Mouse (Mus musculus): ENCODE data around the gene Sh3gl1. TPM values are rescaled to one million over a fixed set of nuclear protein-coding genes. Genes with fewer than 3 reads are reported as not detected.

Sh3gl1 gene
- total and polyA plus RNA-seq, 3 experiments = 41.0 to 78.4 TPM; not detected in 1

GRCm38 (mm10) chr17:56051369-56051768, 14.9 kb upstream of the Sh3gl1 start:
- no peak overlapping the region for H3K27ac ChIP-seq (ENCODE audit: control insufficient read depth, low read depth, low read length)
- no peak overlapping the region for H3K4me3 ChIP-seq (ENCODE audit: control insufficient read depth in 1 of 2, insufficient read depth in 1 of 2, low read depth in 2 of 2, low read length in 2 of 2)
- no peaks in the 10 kb centered on the region for H3K27me3 ChIP-seq (ENCODE audit: control insufficient read depth in 1 of 2, insufficient read depth in 2 of 2, low read length in 2 of 2)
- H3K36me3 ChIP-seq (ENCODE audit: control insufficient read depth in 1 of 2, insufficient read depth in 2 of 2, low read length in 2 of 2) = peaks cover 16 to 44% of the 10 kb centered on the region in 2 experiments
- TF ChIP-seq GATA1 (IDR thresholded peaks at IDR 0.05; ENCODE audit: low read depth, low read length) (no peak), CHD1 (IDR thresholded peaks at IDR 0.05; ENCODE audit: low read depth, low read length) (no peak), USF2 (IDR thresholded peaks at IDR 0.05; ENCODE audit: borderline replicate concordance in 1 of 2, insufficient read depth in 1 of 2, low read depth in 1 of 2, low read length in 2 of 2) (no peak)
- H3K4me1 ChIP-seq (ENCODE audit: control insufficient read depth in 1 of 2, insufficient read depth in 2 of 2, low read length in 2 of 2) = peaks cover 6 to 7% of the 10 kb centered on the region in 2 experiments; a peak in 3 of 4 replicates
- no peaks in the 10 kb centered on the region for H3K9me3 ChIP-seq (replicated peaks; ENCODE audit: insufficient read depth, low read length)
- DNase-seq (ENCODE audit: low read depth, low spot score) = no peak
- H3K79me2 ChIP-seq (ENCODE audit: control insufficient read depth, insufficient read depth, low read length, poor library complexity) = peaks cover 51% of the 10 kb centered on the region
- no peak overlapping the region for H3K9ac ChIP-seq (ENCODE audit: control insufficient read depth, low read depth, low read length, poor library complexity, severe bottlenecking)

DNA sequence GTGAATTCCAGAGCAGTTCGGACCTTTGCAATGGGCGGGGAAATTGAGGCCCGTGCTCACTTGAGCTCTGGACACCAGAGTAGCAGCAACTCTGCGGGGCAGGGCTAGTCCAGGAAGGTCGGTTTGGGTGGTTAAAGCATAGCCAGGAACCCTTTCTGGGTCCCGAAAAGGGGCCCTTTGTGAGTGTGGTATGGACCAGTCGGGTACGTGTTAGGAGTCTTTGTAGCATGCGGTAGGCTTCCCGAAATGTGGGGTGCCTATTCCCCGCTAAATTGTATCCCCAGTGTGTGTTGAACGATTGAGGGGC, 4.4 kb upstream of the Sh3gl1 start:
- no peak for DNase-seq (ENCODE audit: low read depth, low spot score)
- Histone ChIP-seq H3K4me3 (ENCODE audit: control insufficient read depth in 1 of 2, insufficient read depth in 1 of 2, low read depth in 2 of 2, low read length in 2 of 2) (peak overlapping the region; percentile 87 to 89), H3K9me3 (replicated peaks; ENCODE audit: insufficient read depth, low read length) (no peaks in the 10 kb centered on the region), H3K4me1 (ENCODE audit: control insufficient read depth in 1 of 2, insufficient read depth in 2 of 2, low read length in 2 of 2) (peaks cover 6 to 24% of the 10 kb centered on the region in 2 experiments), H3K36me3 (ENCODE audit: control insufficient read depth in 1 of 2, insufficient read depth in 2 of 2, low read length in 2 of 2) (peaks cover 13 to 32% of the 10 kb centered on the region in 2 experiments), H3K9ac (ENCODE audit: control insufficient read depth, low read depth, low read length, poor library complexity, severe bottlenecking) (peak overlapping the region; percentile 98), H3K79me2 (ENCODE audit: control insufficient read depth, insufficient read depth, low read length, poor library complexity) (peaks cover 49% of the 10 kb centered on the region), H3K27me3 (ENCODE audit: control insufficient read depth in 1 of 2, insufficient read depth in 2 of 2, low read length in 2 of 2) (no peaks in the 10 kb centered on the region), H3K27ac (ENCODE audit: control insufficient read depth, low read depth, low read length) (peak overlapping the region; percentile 64)
- TF ChIP-seq MXI1 (IDR thresholded peaks at IDR 0.05; ENCODE audit: low read depth, low read length) (peak; percentile 47; the same call in 1 of the 2 replicates), MAX (IDR thresholded peaks at IDR 0.05; ENCODE audit: low read length) (peak; percentile 42; the same call in 1 of the 2 replicates), MAFK (IDR thresholded peaks at IDR 0.05; ENCODE audit: borderline replicate concordance, low read depth, low read length) (no peak)

GRCm38 (mm10) chr17:56040030-56040856, 3.8 kb upstream of the Sh3gl1 start, which contains the start of gene Chaf1a:
TSS of gene Chaf1a (plus strand) at chr17:56040439.
- H3K9me3 ChIP-seq (replicated peaks; ENCODE audit: insufficient read depth, low read length) = no peaks in the 10 kb centered on the region
- peak within 1 kb of the TSS; percentile 87 to 89 for H3K4me3 ChIP-seq (ENCODE audit: control insufficient read depth in 1 of 2, insufficient read depth in 1 of 2, low read depth in 2 of 2, low read length in 2 of 2)
- peak within 1 kb of the TSS; percentile 98 for H3K9ac ChIP-seq (ENCODE audit: control insufficient read depth, low read depth, low read length, poor library complexity, severe bottlenecking)
- H3K79me2 ChIP-seq (ENCODE audit: control insufficient read depth, insufficient read depth, low read length, poor library complexity) = peaks cover 53% of the 10 kb centered on the region
- H3K27ac ChIP-seq (ENCODE audit: control insufficient read depth, low read depth, low read length) = peak within 1 kb of the TSS; percentile 88
- peaks cover 13 to 34% of the 10 kb centered on the region in 2 experiments for H3K36me3 ChIP-seq (ENCODE audit: control insufficient read depth in 1 of 2, insufficient read depth in 2 of 2, low read length in 2 of 2)
- peak; percentile 99 for DNase-seq (ENCODE audit: low read depth, low spot score)
- no peaks in the 10 kb centered on the region for H3K27me3 ChIP-seq (ENCODE audit: control insufficient read depth in 1 of 2, insufficient read depth in 2 of 2, low read length in 2 of 2)
- peaks cover 6 to 24% of the 10 kb centered on the region in 2 experiments for H3K4me1 ChIP-seq (ENCODE audit: control insufficient read depth in 1 of 2, insufficient read depth in 2 of 2, low read length in 2 of 2)
- peak; percentile 69 for TF ChIP-seq ELF1 (IDR thresholded peaks at IDR 0.05; ENCODE audit: low read depth, low read length)
- no peak for TF ChIP-seq BHLHE40 (IDR thresholded peaks at IDR 0.05; ENCODE audit: borderline replicate concordance, low read depth, low read length)
- TF ChIP-seq POLR2AphosphoS5 (IDR thresholded peaks at IDR 0.05; ENCODE audit: borderline replicate concordance, low read depth, low read length) = no peak
- no peak for TF ChIP-seq GABPA (IDR thresholded peaks at IDR 0.05; ENCODE audit: low read depth, low read length)
- TF ChIP-seq SIN3A (IDR thresholded peaks at IDR 0.05; ENCODE audit: low read length) = peak; percentile 72
- no peak for TF ChIP-seq UBTF (IDR thresholded peaks at IDR 0.05; ENCODE audit: borderline replicate concordance, insufficient read depth, low read depth, low read length)
- no peak for TF ChIP-seq MYB (IDR thresholded peaks at IDR 0.05; ENCODE audit: low read depth, low read length)
- peak; percentile 66 for TF ChIP-seq NELFE (IDR thresholded peaks at IDR 0.05; ENCODE audit: low read depth, low read length)
- no peak for TF ChIP-seq SMC3 (IDR thresholded peaks at IDR 0.05; ENCODE audit: low read depth, low read length)
- peak; percentile 86 for TF ChIP-seq GATA1 (IDR thresholded peaks at IDR 0.05; ENCODE audit: low read depth, low read length)
- TF ChIP-seq ZMIZ1 (IDR thresholded peaks at IDR 0.05; ENCODE audit: low read depth, low read length) = peak; percentile 41; the same call in 1 of the 2 replicates
- no peak; the same call in 1 of the 2 replicates for TF ChIP-seq MXI1 (IDR thresholded peaks at IDR 0.05; ENCODE audit: low read depth, low read length)
- TF ChIP-seq MAFK (IDR thresholded peaks at IDR 0.05; ENCODE audit: borderline replicate concordance, low read depth, low read length) = no peak
- no peak for TF ChIP-seq CTCF (IDR thresholded peaks at IDR 0.05 in 2 of 3, conservative IDR thresholded peaks at IDR 0.05 in 1 of 3; ENCODE audit: control insufficient read depth in 1 of 3, insufficient read depth in 1 of 3, low read depth in 2 of 3, low read length in 3 of 3, poor library complexity in 1 of 3, severe bottlenecking in 1 of 3)
- peak; percentile 82 to 94 for TF ChIP-seq USF2 (IDR thresholded peaks at IDR 0.05; ENCODE audit: borderline replicate concordance in 1 of 2, insufficient read depth in 1 of 2, low read depth in 1 of 2, low read length in 2 of 2)
- TF ChIP-seq RCOR1 (IDR thresholded peaks at IDR 0.05; ENCODE audit: low read depth, low read length) = no peak
- TF ChIP-seq MEF2A (IDR thresholded peaks at IDR 0.05; ENCODE audit: extremely low read depth, insufficient replicate concordance, low read depth, low read length, poor library complexity, severe bottlenecking) = no peak
- 0 out of 2 replicates have a peak, but pooled peaks have one; percentile 32 for TF ChIP-seq MAZ (IDR thresholded peaks at IDR 0.05; ENCODE audit: low read depth, low read length)
- no peak; the same call in 1 of the 2 replicates for TF ChIP-seq KAT2A (conservative IDR thresholded peaks at IDR 0.05; ENCODE audit: low read depth, low read length)
- TF ChIP-seq TCF12 (IDR thresholded peaks at IDR 0.05; ENCODE audit: low read depth, low read length) = 0 out of 2 replicates have a peak, but pooled peaks have one; percentile 21
